Mouse (Mus musculus): ENCODE data around the gene Atxn1.

GRCm38 (mm10) chr13:45918006-45918380, 46.8 kb downstream of the Atxn1 start:
- TF ChIP-seq CTCF (conservative IDR thresholded peaks at IDR 0.05 in 1 of 2, IDR thresholded peaks at IDR 0.05 in 1 of 2; ENCODE audit: low read depth in 2 of 2, low read length in 2 of 2) (no peak), IRF4 (IDR thresholded peaks at IDR 0.05; ENCODE audit: low read depth, low read length) (no peak), ZNF384 (IDR thresholded peaks at IDR 0.05; ENCODE audit: low read depth, low read length) (no peak), USF2 (conservative IDR thresholded peaks at IDR 0.05; ENCODE audit: low read depth, low read length) (no peak), ZKSCAN1 (IDR thresholded peaks at IDR 0.05; ENCODE audit: borderline replicate concordance, low read depth, low read length) (no peak), MAFK (IDR thresholded peaks at IDR 0.05; ENCODE audit: insufficient replicate concordance, low read length) (no peak), MAZ (IDR thresholded peaks at IDR 0.05; ENCODE audit: low read depth, low read length) (no peak), MYC (IDR thresholded peaks at IDR 0.05; ENCODE audit: low read depth, low read length) (no peak), USF1 (IDR thresholded peaks at IDR 0.05; ENCODE audit: low read depth, low read length) (no peak)
